Mouse (Mus musculus): ENCODE data around the gene Csnk1e.
"Not testable (repeated sequence)": the region's sequence is repeated elsewhere in the genome, so short reads cannot be mapped to it uniquely, and the experiment has no call there.

Csnk1e gene

GRCm38 (mm10) chr15:79455106-79455810 lies at the start of gene Csnk1e:
TSS of gene Csnk1e (minus strand) at chr15:79455566.
- DNase-seq, result peak; percentile 47 to 53

GRCm38 (mm10) chr15:79504707-79505452 lies 49.5 kb upstream of the Csnk1e start, which contains the start of gene Kcnj4:
TSS of gene Kcnj4 (minus strand) at chr15:79505241.
- no peak for DNase-seq

- no peak for DNase-seq
These were observed 48.1 kb upstream of the Csnk1e start for GRCm38 (mm10) chr15:79503438-79503837.

DNA sequence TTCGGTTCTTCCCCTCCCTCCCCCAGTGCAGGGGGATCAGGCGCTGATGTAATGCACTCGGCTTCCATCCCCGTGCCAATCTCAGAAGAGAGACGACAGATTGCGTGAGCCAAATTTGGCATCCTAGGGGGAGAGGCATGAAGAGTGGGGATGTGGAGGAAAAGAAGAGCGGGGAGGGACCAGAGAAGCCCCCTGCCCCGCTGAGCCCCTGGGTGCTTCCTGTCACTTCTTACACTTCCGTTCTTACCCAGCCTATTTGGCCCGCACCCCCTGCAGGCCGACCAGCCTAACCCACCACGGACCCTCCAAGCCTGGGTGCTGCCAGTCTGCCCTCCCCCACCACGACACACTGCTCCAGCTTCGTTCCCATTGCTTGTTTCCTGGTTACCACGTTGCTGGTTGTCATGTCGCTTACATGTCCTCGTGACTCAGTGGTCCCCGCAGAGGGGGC lies 47.5 kb upstream of the Csnk1e start:
- DNase-seq, result peak in 1 of 2 experiments; percentile 41

GRCm38 (mm10) chr15:79500110-79500509 lies 44.7 kb upstream of the Csnk1e start:
- DNase-seq, result no peak

- DNase-seq, result no peak
These were observed 38.2 kb upstream of the Csnk1e start for GRCm38 (mm10) chr15:79493527-79493926.

GRCm38 (mm10) chr15:79489463-79489862 lies 34.1 kb upstream of the Csnk1e start:
- no peak for DNase-seq

GRCm38 (mm10) chr15:79481181-79481688 lies 25.9 kb upstream of the Csnk1e start:
- DNase-seq, result no peak

DNA sequence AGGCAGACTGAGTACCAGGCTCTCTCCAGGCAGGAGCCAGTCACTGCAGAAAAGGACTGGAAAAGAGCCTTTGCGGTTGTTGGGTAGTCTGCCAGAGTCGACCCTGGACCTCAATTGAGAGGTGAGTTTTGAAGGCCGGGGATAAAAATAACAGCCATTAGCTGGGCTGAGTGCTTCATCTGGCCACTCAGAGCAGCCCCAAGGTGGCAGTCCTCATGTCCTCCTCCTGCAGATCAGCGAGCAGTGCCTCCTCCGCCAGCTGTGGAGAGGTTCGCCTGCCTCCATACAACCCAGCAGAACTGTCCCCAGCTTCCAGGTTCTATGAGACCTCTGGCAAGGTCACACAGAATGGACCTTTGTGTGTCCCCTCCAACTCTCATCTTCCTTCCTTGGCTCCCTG lies 21.9 kb upstream of the Csnk1e start:
- DNase-seq, result no peak

GRCm38 (mm10) chr15:79473638-79474355 lies 18.4 kb upstream of the Csnk1e start:
- DNase-seq, result no peak

- no peak for DNase-seq
These were observed 17.7 kb upstream of the Csnk1e start for GRCm38 (mm10) chr15:79473042-79473441.

GRCm38 (mm10) chr15:79471095-79471494 lies 15.7 kb upstream of the Csnk1e start:
- DNase-seq, result no peak

- DNase-seq, result no peak
These were observed 15.2 kb upstream of the Csnk1e start for GRCm38 (mm10) chr15:79470583-79470982.

GRCm38 (mm10) chr15:79469577-79469976 lies 14.2 kb upstream of the Csnk1e start:
- DNase-seq, result no peak

GRCm38 (mm10) chr15:79466601-79467286 lies 11.4 kb upstream of the Csnk1e start:
- DNase-seq, result peak; percentile 93 to 94

DNA sequence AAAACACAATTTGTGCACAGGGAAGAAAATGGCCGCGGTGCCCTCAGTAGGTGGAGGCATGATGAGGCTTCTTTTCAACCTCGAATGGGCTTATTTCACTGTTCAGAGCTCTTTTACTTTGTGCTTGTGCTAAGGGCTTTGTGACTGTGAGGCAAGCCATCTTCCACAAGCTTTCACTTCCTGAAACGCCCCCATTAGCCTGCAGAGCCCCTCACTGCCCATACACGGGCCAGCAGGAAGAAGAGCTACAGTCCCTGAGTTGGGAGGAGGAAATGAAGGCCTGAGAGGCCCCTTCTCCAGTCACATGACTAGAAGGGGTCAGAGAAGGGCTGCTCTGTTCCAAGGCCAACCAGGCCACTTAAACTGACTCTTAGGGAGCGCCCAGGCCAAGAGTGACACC lies 1.2 kb upstream of the Csnk1e start:
- DNase-seq, result no peak

DNA sequence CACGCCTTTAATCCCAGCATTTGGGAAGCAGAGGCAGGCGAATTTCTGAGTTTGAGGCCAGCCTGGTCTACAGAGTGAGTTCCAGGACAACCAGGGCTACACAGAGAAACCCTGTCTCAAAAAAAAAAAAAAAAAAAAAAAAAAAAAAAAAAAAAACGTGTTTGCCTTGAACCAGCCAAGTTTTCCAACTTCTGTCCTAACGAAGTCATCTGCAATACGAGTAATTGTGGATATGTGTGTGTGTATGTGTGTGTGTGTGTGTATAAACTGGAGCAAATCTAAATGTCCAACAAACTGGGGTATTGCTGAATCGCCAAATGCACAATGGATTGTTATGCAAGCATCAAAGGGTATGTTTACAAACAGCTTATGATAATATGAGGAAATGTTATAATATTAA lies 738 bp upstream of the Csnk1e start:
- not testable (repeated sequence) for DNase-seq

DNA sequence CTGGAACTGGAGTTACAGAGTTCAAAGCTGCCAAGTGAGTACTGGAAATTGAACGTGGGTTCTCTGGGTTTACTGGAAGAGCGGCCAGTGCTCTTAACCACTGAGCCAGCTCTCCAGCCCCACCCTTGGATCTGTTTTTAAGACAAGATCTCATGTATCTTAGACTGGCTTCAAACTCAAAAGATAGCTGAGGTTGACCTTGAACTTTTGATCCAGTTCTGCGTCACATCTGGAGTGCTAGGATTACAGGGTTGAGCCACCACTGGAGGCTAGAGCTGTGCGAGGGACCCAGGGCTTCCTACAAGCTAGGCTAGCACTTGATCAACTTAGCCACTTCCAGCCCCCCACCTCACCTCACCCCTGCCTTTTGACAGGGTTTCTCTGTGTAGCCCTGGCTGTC lies 1.5 kb downstream of the Csnk1e start:
- DNase-seq, result no peak

DNA sequence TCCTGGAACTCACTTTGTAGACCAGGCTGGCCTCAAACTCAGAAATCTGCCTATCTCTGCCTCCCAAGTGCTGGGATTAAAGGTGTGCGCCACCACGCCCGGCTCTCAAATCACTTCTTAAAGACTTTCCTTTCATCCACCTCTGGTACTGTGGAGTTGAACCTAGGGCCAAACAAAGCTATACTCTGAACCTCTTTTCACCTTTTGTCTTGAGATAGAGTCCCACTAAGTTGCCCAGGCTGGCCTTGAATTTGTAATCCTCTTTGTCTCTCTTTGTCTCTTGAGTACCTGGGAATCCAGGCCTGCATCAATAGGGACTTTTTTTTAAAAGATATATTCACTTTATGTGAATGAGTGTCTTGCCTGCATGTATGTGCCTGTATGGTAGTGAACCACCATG lies 7.3 kb downstream of the Csnk1e start:
- no peak for DNase-seq

GRCm38 (mm10) chr15:79445786-79446654 lies 9.3 kb downstream of the Csnk1e start:
- no peak for DNase-seq

DNA sequence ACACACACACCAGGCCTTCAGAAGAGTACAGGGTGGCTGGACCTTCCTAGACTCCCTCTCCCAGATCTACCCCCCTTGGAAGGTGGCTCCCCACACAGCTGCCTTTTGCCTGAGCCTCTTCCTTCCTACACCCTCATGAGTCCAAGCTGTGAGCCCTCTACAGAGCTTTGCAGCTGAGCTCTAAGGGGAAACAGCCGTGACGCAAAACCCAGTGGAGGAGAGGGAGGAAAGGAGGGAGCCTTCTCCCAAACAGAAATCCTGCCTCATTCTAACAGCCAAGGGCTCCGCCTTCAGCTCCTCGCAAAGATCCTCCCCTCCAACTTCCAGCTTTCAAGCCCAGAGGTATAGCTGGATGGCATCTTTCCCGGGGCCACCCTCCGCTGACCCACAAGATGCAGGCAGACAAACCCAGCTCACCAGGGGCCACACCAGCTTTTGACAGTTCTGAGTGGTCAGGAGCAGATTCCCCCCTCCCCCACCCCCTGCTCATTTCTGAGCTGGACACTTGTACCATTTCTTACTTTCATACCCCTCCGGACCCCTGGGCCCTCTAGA lies 11.4 kb downstream of the Csnk1e start:
- no peak for DNase-seq
